Mouse (Mus musculus) spleen, postnatal 0 days (tissue): Measurements from ENCODE around the gene Jmjd8. TPM values are rescaled to one million over a fixed set of nuclear protein-coding genes. Genes with fewer than 3 reads are reported as not detected.

Experiments
- polyA plus RNA-seq: library from polyadenylated mRNA; unstranded; fragments of >200 nt; fragmentation: Nextera tagmentation; extraction: Ambion mirVana; gene quantifications from 2 replicates; pipeline ENCODE4 v1.2.1, GENCODE M21; 2015

The Jmjd8 gene
- polyA plus RNA-seq = 12.0 and 13.3 TPM in 2 replicates

GRCm38 (mm10) chr17:25828712-25829557, at the start of gene Jmjd8:
Gene Jmjd8 (plus strand): TSS chr17:25828867.

GRCm38 (mm10) chr17:25785281-25785745, 43.4 kb upstream of the Jmjd8 start, which contains the start of gene Haghl:
Gene Haghl (minus strand): TSS chr17:25785673.

GRCm38 (mm10) chr17:25786280-25786679, 42.4 kb upstream of the Jmjd8 start, which contains the start of gene Ccdc78:
Gene Ccdc78 (plus strand): TSS chr17:25786580.

GRCm38 (mm10) chr17:25792615-25793014, 36.1 kb upstream of the Jmjd8 start, which contains the start of gene Fam173a:
Gene Fam173a (minus strand): TSS chr17:25792901.

GRCm38 (mm10) chr17:25795609-25796092, 33.0 kb upstream of the Jmjd8 start, which contains the start of gene AC134908.4:
Gene AC134908.4 (minus strand): TSS chr17:25795659.

GRCm38 (mm10) chr17:25796951-25797369, 31.7 kb upstream of the Jmjd8 start, which contains the start of gene Metrn:
Gene Metrn (minus strand): TSS chr17:25797136.

GRCm38 (mm10) chr17:25808789-25809605, 19.7 kb upstream of the Jmjd8 start, which contains the start of gene Fbxl16:
Gene Fbxl16 (plus strand): TSS chr17:25809085.

GRCm38 (mm10) chr17:25823452-25823851, 5.2 kb upstream of the Jmjd8 start, which contains the start of gene Wdr24:
Gene Wdr24 (plus strand): TSS chr17:25823627.

GRCm38 (mm10) chr17:25833291-25833663, 4.6 kb downstream of the Jmjd8 start, which contains the start of gene Stub1:
Gene Stub1 (minus strand): TSS chr17:25833404.

GRCm38 (mm10) chr17:25837076-25837410, 8.4 kb downstream of the Jmjd8 start, which contains the start of gene Rhbdl1:
Gene Rhbdl1 (minus strand): TSS chr17:25837295.

GRCm38 (mm10) chr17:25841117-25841880, 12.6 kb downstream of the Jmjd8 start, which contains the start of gene Gm20683:
Gene Gm20683 (minus strand): TSS chr17:25841763.

GRCm38 (mm10) chr17:25844396-25844901, 15.8 kb downstream of the Jmjd8 start, which contains the start of gene Rhot2:
Gene Rhot2 (minus strand): TSS chr17:25844851.

GRCm38 (mm10) chr17:25860832-25861703, 32.4 kb downstream of the Jmjd8 start, which contains the start of gene Wdr90:
Gene Wdr90 (minus strand): TSS chr17:25861501.

GRCm38 (mm10) chr17:25868601-25869191, 40.0 kb downstream of the Jmjd8 start, which contains the start of gene Mcrip2:
Gene Mcrip2 (minus strand): TSS chr17:25868764.

GRCm38 (mm10) chr17:25874721-25875170, 46.1 kb downstream of the Jmjd8 start, which contains the start of gene Mettl26:
Gene Mettl26 (plus strand): TSS chr17:25875074.

GRCm38 (mm10) chr17:25880196-25880910, 51.7 kb downstream of the Jmjd8 start, which contains the start of gene Wfikkn1:
Gene Wfikkn1 (minus strand): TSS chr17:25880858.

